Mouse (Mus musculus) gastrocnemius, postnatal 25 days (tissue): ENCODE data around the gene Mas1. TPM values are rescaled to one million over a fixed set of nuclear protein-coding genes. Genes with fewer than 3 reads are reported as not detected.
A peak's percentile ranks its signal among the peaks of the same experiment; 100 is the strongest.

Experiments
- DNase-seq: peaks from one replicate; pipeline ENCODE4 v3.0.0; 2022
- total RNA-seq, 2 experiments: library from RNA; stranded (reverse); gene quantifications; 1 replicate in 1 of 2; 2 replicates in 1 of 2; pipeline ENCODE4 v1.2.3; 2021

The Mas1 gene
- total RNA-seq, 2 experiments from 2014 or later, result 0.59 TPM; not detected in 1

GRCm38 (mm10) chr17:12830351-12830750, 37.6 kb downstream of the Mas1 start:
- DNase-seq, result no peak

- DNase-seq, result no peak
Measured at GRCm38 (mm10) chr17:12815885-12816284, 52.1 kb downstream of the Mas1 start.

GRCm38 (mm10) chr17:12814502-12814901, 53.4 kb downstream of the Mas1 start:
- DNase-seq, result peak; percentile 0

GRCm38 (mm10) chr17:12810973-12811303, 57.0 kb downstream of the Mas1 start:
- DNase-seq, result no peak

- DNase-seq, result peak; percentile 57
Measured at GRCm38 (mm10) chr17:12810103-12810972, 57.6 kb downstream of the Mas1 start.

GRCm38 (mm10) chr17:12808851-12809250, 59.1 kb downstream of the Mas1 start:
- DNase-seq, result peak; percentile 2

GRCm38 (mm10) chr17:12804584-12805445, 63.1 kb downstream of the Mas1 start:
- DNase-seq, result peak; percentile 1

- no peak for DNase-seq
Measured at GRCm38 (mm10) chr17:12801861-12802540, 65.9 kb downstream of the Mas1 start.

- DNase-seq, result peak; percentile 1
Measured at GRCm38 (mm10) chr17:12799368-12800275, 68.3 kb downstream of the Mas1 start.

- no peak for DNase-seq
Measured at GRCm38 (mm10) chr17:12798571-12798970, 69.4 kb downstream of the Mas1 start.

GRCm38 (mm10) chr17:12797427-12798029, 70.4 kb downstream of the Mas1 start:
- no peak for DNase-seq

- DNase-seq, result no peak
Measured at GRCm38 (mm10) chr17:12796633-12797032, 71.3 kb downstream of the Mas1 start.

GRCm38 (mm10) chr17:12793660-12794406, 74.1 kb downstream of the Mas1 start:
- peak; percentile 82 for DNase-seq

GRCm38 (mm10) chr17:12792422-12793206, 75.3 kb downstream of the Mas1 start:
- DNase-seq, result peak; percentile 75

- peak; percentile 55 for DNase-seq
Measured at GRCm38 (mm10) chr17:12791420-12791819, 76.5 kb downstream of the Mas1 start.

GRCm38 (mm10) chr17:12791079-12791406, 76.9 kb downstream of the Mas1 start:
- DNase-seq, result no peak
